Mouse (Mus musculus): ENCODE data around the gene Gcdh. TPM values are rescaled to one million over a fixed set of nuclear protein-coding genes. Genes with fewer than 3 reads are reported as not detected.

Gene Gcdh
- polyA plus RNA-seq, 1 experiment from 2014 or later = 36.2 TPM

DNA sequence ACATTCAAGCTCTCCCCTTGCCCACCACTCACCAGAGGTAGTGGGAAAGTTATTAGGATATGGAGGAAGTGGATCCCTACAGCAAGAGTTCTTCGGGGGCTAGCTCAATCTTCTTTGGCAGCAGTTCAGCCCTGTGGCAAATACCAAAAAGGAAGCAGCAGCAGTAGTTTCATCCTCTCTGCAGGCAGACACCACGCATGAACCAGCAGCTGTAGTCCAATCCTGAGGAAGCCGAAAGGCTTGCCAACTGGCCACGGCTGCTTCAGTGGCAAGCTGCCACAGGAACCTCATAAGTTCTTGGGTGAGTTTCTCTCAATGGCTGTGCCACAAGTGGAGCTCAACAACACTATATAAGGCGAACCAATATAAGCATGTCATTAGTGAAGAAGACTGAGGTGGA, 2.2 kb upstream of the Gcdh start:
- Histone ChIP-seq H3K27me3 (ENCODE audit: control insufficient read depth, insufficient read depth, low read length) (0 out of 2 replicates have a peak, but pooled peaks cover 2% of the 10 kb centered on the region), H3K4me3 (ENCODE audit: low read depth, low read length) (no peak overlapping the region), H3K9me3 (replicated peaks; ENCODE audit: control insufficient read depth, low read length) (no peaks in the 10 kb centered on the region), H3K9ac (ENCODE audit: low read depth, low read length) (no peak overlapping the region), H3K4me1 (ENCODE audit: control insufficient read depth, insufficient read depth, low read length) (peaks cover 4% of the 10 kb centered on the region), H3K36me3 (ENCODE audit: control insufficient read depth, insufficient read depth, low read length) (no peaks in the 10 kb centered on the region), H3K4me2 (no peak overlapping the region), H3K27ac (ENCODE audit: low read depth, low read length) (no peak overlapping the region)
- no peak for ATAC-seq (replicated peaks; ENCODE audit: insufficient number of reproducible peaks, low FRiP score, low TSS enrichment)
- WGBS (ENCODE audit: insufficient replicate concordance) = 89% methylated on average over 5 of the region's 5 CpGs

DNA sequence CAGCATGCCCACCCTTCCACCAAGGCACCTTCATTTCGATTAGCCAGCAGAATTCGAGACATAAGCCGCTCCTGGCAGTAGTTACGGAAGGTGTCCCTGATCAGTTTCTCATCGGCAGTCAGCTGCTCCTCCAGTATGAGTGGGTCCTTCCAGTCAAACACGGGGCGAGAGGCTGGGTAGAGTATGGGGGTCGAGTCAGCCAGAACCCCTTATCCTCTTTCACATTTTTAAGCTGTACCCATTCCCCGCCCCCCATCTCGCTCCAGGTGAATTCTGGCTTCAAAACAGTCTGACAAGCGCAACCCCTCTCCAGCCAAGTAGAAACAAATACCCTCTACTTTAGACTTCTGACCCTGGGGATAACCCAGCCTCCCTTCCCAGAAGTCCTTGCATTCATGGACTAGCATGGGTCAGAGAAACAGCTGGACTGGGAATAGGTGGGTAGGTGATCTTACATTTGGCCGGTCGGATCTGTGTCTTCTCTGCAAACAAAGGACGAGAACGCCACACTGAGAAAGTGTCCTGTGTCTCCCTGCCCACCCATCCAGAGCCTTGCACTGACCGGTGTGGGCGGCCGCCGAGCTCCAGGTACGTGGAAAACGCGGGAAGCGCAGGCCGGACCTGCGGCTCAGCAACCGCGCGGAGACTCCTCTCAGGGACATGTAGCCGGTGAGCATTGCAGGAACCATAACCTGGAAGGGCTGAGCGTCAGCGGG, 570 bp downstream of the Gcdh start:
- Histone ChIP-seq H3K4me2 (peak overlapping the region; percentile 66), H3K27ac (ENCODE audit: low read depth, low read length) (no peak overlapping the region), H3K4me3 (ENCODE audit: low read depth, low read length) (peak overlapping the region; percentile 62), H3K9ac (ENCODE audit: low read depth, low read length) (peak overlapping the region; percentile 72), H3K36me3 (ENCODE audit: control insufficient read depth, insufficient read depth, low read length) (peaks cover 4% of the 10 kb centered on the region; the same call in 1 of the 2 replicates), H3K4me1 (ENCODE audit: control insufficient read depth, insufficient read depth, low read length) (peaks cover 4% of the 10 kb centered on the region), H3K9me3 (replicated peaks; ENCODE audit: control insufficient read depth, low read length) (no peaks in the 10 kb centered on the region), H3K27me3 (ENCODE audit: control insufficient read depth, insufficient read depth, low read length) (no peaks in the 10 kb centered on the region)
- WGBS (ENCODE audit: insufficient replicate concordance) = 11% methylated on average over 31 of the region's 31 CpGs
- peak; percentile 43 for ATAC-seq (replicated peaks; ENCODE audit: insufficient number of reproducible peaks, low FRiP score, low TSS enrichment)

GRCm38 (mm10) chr8:84889141-84889540, 4.6 kb downstream of the Gcdh start:
- Histone ChIP-seq H3K36me3 (ENCODE audit: control insufficient read depth, insufficient read depth, low read length) (peaks cover 4% of the 10 kb centered on the region; the same call in 1 of the 2 replicates), H3K27ac (ENCODE audit: low read depth, low read length) (no peak overlapping the region), H3K9ac (ENCODE audit: low read depth, low read length) (no peak overlapping the region), H3K4me1 (ENCODE audit: control insufficient read depth, insufficient read depth, low read length) (peaks cover 4% of the 10 kb centered on the region), H3K9me3 (replicated peaks; ENCODE audit: control insufficient read depth, low read length) (no peaks in the 10 kb centered on the region), H3K4me3 (ENCODE audit: low read depth, low read length) (no peak overlapping the region), H3K27me3 (ENCODE audit: control insufficient read depth, insufficient read depth, low read length) (no peaks in the 10 kb centered on the region), H3K4me2 (no peak overlapping the region)
- WGBS (ENCODE audit: insufficient replicate concordance) = 96% methylated on average over 1 of the region's 1 CpGs
- ATAC-seq (replicated peaks; ENCODE audit: insufficient number of reproducible peaks, low FRiP score, low TSS enrichment) = no peak

DNA sequence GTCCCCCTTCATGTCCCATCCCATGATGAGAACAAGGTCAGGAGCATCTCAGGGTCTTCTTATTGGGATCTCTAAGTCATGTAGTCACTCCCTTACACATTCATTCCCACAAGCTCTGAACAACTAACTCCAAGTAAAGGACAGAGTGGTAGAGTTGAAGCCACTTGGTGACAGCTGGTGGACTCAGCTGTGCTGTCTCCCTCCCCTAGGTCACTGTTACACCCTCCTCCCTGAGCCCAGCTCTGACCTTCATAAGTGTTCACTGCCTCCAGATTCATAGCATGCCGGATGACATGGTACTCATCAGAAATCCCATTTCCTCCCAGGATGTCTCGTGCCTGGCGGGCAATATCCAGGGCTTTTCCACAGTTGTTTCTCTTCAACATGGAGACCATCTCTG, 5.4 kb downstream of the Gcdh start:
- Histone ChIP-seq H3K4me1 (ENCODE audit: control insufficient read depth, insufficient read depth, low read length) (peaks cover 4% of the 10 kb centered on the region), H3K27ac (ENCODE audit: low read depth, low read length) (no peak overlapping the region), H3K36me3 (ENCODE audit: control insufficient read depth, insufficient read depth, low read length) (peaks cover 4% of the 10 kb centered on the region; the same call in 1 of the 2 replicates), H3K4me2 (no peak overlapping the region), H3K9me3 (replicated peaks; ENCODE audit: control insufficient read depth, low read length) (no peaks in the 10 kb centered on the region), H3K9ac (ENCODE audit: low read depth, low read length) (no peak overlapping the region), H3K27me3 (ENCODE audit: control insufficient read depth, insufficient read depth, low read length) (no peaks in the 10 kb centered on the region), H3K4me3 (ENCODE audit: low read depth, low read length) (no peak overlapping the region)
- ATAC-seq (replicated peaks; ENCODE audit: insufficient number of reproducible peaks, low FRiP score, low TSS enrichment) = no peak
- 91% methylated on average over 3 of the region's 3 CpGs for WGBS (ENCODE audit: insufficient replicate concordance)

DNA sequence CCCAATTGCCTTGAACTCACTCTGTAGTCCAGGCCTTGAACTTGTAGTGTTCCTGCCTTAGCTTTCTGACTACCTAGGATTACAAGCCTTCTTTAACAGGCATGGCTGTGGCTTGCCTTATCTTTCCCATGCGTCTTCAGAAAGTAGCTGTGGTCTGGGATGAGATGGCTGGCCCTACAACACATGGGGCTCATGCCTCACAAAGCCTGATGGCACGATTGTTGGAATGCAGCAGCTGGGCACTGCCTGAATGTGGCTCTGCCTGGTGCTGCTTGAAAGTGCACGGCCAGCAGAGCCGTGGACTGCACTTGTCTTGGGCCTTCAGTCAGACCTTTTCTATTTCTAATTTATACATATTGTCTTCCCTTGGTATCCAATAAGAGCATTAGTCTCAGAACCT, 9.0 kb downstream of the Gcdh start:
- Histone ChIP-seq H3K36me3 (ENCODE audit: control insufficient read depth, insufficient read depth, low read length) (peaks cover 4% of the 10 kb centered on the region; the same call in 1 of the 2 replicates), H3K4me2 (no peak overlapping the region), H3K9ac (ENCODE audit: low read depth, low read length) (no peak overlapping the region), H3K27ac (ENCODE audit: low read depth, low read length) (no peak overlapping the region), H3K4me3 (ENCODE audit: low read depth, low read length) (no peak overlapping the region), H3K4me1 (ENCODE audit: control insufficient read depth, insufficient read depth, low read length) (no peaks in the 10 kb centered on the region), H3K9me3 (replicated peaks; ENCODE audit: control insufficient read depth, low read length) (no peaks in the 10 kb centered on the region), H3K27me3 (ENCODE audit: control insufficient read depth, insufficient read depth, low read length) (no peaks in the 10 kb centered on the region)
- 81% methylated on average over 4 of the region's 4 CpGs for WGBS (ENCODE audit: insufficient replicate concordance)
- ATAC-seq (replicated peaks; ENCODE audit: insufficient number of reproducible peaks, low FRiP score, low TSS enrichment) = no peak

GRCm38 (mm10) chr8:84878915-84879314, 14.8 kb downstream of the Gcdh start:
- 68% methylated on average over 1 of the region's 1 CpGs for WGBS (ENCODE audit: insufficient replicate concordance)
- no peak overlapping the region for H3K9ac ChIP-seq (ENCODE audit: low read depth, low read length)
- no peak for ATAC-seq (replicated peaks; ENCODE audit: insufficient number of reproducible peaks, low FRiP score, low TSS enrichment)
- H3K36me3 ChIP-seq (ENCODE audit: control insufficient read depth, insufficient read depth, low read length) = no peaks in the 10 kb centered on the region
- no peaks in the 10 kb centered on the region for H3K27me3 ChIP-seq (ENCODE audit: control insufficient read depth, insufficient read depth, low read length)
- H3K9me3 ChIP-seq (replicated peaks; ENCODE audit: control insufficient read depth, low read length) = no peaks in the 10 kb centered on the region
- no peaks in the 10 kb centered on the region for H3K4me1 ChIP-seq (ENCODE audit: control insufficient read depth, insufficient read depth, low read length)
- no peak overlapping the region for H3K4me3 ChIP-seq (ENCODE audit: low read depth, low read length)
- H3K27ac ChIP-seq (ENCODE audit: low read depth, low read length) = no peak overlapping the region
- H3K4me2 ChIP-seq = no peak overlapping the region

GRCm38 (mm10) chr8:84877297-84878035, 16.3 kb downstream of the Gcdh start:
- no peak overlapping the region for H3K27ac ChIP-seq (ENCODE audit: low read depth, low read length)
- no peak overlapping the region for H3K4me3 ChIP-seq (ENCODE audit: low read depth, low read length)
- ATAC-seq (replicated peaks; ENCODE audit: insufficient number of reproducible peaks, low FRiP score, low TSS enrichment) = no peak
- peaks cover 3% of the 10 kb centered on the region for H3K27me3 ChIP-seq (ENCODE audit: control insufficient read depth, insufficient read depth, low read length)
- 68% methylated on average over 3 of the region's 3 CpGs for WGBS (ENCODE audit: insufficient replicate concordance)
- peaks cover 4% of the 10 kb centered on the region for H3K4me1 ChIP-seq (ENCODE audit: control insufficient read depth, insufficient read depth, low read length)
- no peaks in the 10 kb centered on the region for H3K9me3 ChIP-seq (replicated peaks; ENCODE audit: control insufficient read depth, low read length)
- H3K36me3 ChIP-seq (ENCODE audit: control insufficient read depth, insufficient read depth, low read length) = no peaks in the 10 kb centered on the region
- H3K4me2 ChIP-seq = no peak overlapping the region
- H3K9ac ChIP-seq (ENCODE audit: low read depth, low read length) = no peak overlapping the region

DNA sequence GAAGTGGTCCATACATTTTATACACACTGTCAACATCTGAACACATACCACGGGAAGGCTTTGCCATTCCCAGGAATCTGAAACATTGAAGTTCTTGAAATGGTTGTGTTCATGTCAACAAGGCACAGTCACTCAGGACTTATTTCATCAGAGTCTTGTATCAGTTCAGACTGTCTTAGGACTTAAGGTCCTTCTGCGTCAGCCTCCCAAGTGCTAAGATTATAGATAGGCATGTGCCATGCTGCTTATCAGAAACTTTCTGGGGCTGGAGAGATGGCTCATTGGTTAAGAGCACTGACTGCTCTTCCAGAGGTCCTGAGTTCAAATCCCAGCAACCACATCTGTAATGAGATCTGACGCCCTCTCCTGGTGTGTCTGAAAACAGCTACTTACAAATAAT, 19.4 kb downstream of the Gcdh start:
- peaks cover 6% of the 10 kb centered on the region for H3K27me3 ChIP-seq (ENCODE audit: control insufficient read depth, insufficient read depth, low read length)
- H3K4me3 ChIP-seq (ENCODE audit: low read depth, low read length) = no peak overlapping the region
- H3K9ac ChIP-seq (ENCODE audit: low read depth, low read length) = no peak overlapping the region
- no peaks in the 10 kb centered on the region for H3K9me3 ChIP-seq (replicated peaks; ENCODE audit: control insufficient read depth, low read length)
- H3K4me1 ChIP-seq (ENCODE audit: control insufficient read depth, insufficient read depth, low read length) = peaks cover 14% of the 10 kb centered on the region
- no peak for ATAC-seq (replicated peaks; ENCODE audit: insufficient number of reproducible peaks, low FRiP score, low TSS enrichment)
- H3K27ac ChIP-seq (ENCODE audit: low read depth, low read length) = no peak overlapping the region
- no peak overlapping the region for H3K4me2 ChIP-seq
- WGBS (ENCODE audit: insufficient replicate concordance) = 76% methylated on average over 3 of the region's 3 CpGs
- H3K36me3 ChIP-seq (ENCODE audit: control insufficient read depth, insufficient read depth, low read length) = no peaks in the 10 kb centered on the region
